Mouse (Mus musculus) midbrain, embryonic 10.5 days (tissue): Measurements from ENCODE around the gene Fgr. TPM values are rescaled to one million over a fixed set of nuclear protein-coding genes. Genes with fewer than 3 reads are reported as not detected.

Source experiments
- DNase-seq: peaks from one replicate; pipeline ENCODE4 v3.0.0-alpha.2; 2017; ENCODE audit warnings: low spot score
- H3K27ac ChIP-seq: fragments of 300-500 bp; sonication (generic); replicated peaks from 2 replicates; pipeline ENCODE4 v1.5.1; 2016; ENCODE audit warnings: mild to moderate bottlenecking
- H3K27me3 ChIP-seq: fragments of 300-500 bp; sonication (generic); 2 replicates; pipeline ENCODE4 v1.6.1; 2016; ENCODE audit warnings: low read depth, mild to moderate bottlenecking; ENCODE audit not compliant: poor library complexity, severe bottlenecking
- H3K36me3 ChIP-seq: fragments of 300-500 bp; sonication (generic); 2 replicates; pipeline ENCODE4 v1.6.1; 2016; ENCODE audit warnings: mild to moderate bottlenecking, moderate library complexity
- H3K4me1 ChIP-seq: fragments of 300-500 bp; sonication (generic); 2 replicates; pipeline ENCODE4 v1.6.1; 2016
- H3K4me3 ChIP-seq: fragments of 300-500 bp; sonication (generic); 2 replicates; pipeline ENCODE4 v1.5.1; 2016; ENCODE audit warnings: mild to moderate bottlenecking, moderate library complexity
- H3K9me3 ChIP-seq: fragments of 300-500 bp; sonication (generic); replicated peaks from 2 replicates; pipeline ENCODE4 v1.6.1; 2016; ENCODE audit warnings: mild to moderate bottlenecking
- WGBS: fragments of 180-500 bp; shearing (Covaris S2); methylation state at CpG from one replicate; pipeline ENCODE4 v1.1.7; 2016; 5-methylcytosine and 5-hydroxymethylcytosine counted together
- polyA plus RNA-seq: library from polyadenylated mRNA; unstranded; fragments of >200 nt; fragmentation: Nextera tagmentation; extraction: Ambion mirVana; gene quantifications from 2 replicates; pipeline ENCODE4 v1.2.1, GENCODE M21; 2016

The Fgr gene
- polyA plus RNA-seq, 1 experiment from 2014 or later: 0.10 TPM

- Histone ChIP-seq H3K4me3 (peak overlapping the region; percentile 37), H3K27me3 (peaks cover 13% of the 10 kb centered on the region; the same call in 1 of the 2 replicates), H3K4me1 (peaks cover 100% of the 10 kb centered on the region), H3K36me3 (no peaks in the 10 kb centered on the region), H3K27ac (peak overlapping the region; percentile 88), H3K9me3 (no peaks in the 10 kb centered on the region)
- WGBS: 5% methylated on average over 16 of the region's 16 CpGs
- peak; percentile 90 for DNase-seq
Measured at GRCm38 (mm10) chr4:133047353-133048105, 73.6 kb downstream of the Fgr start.

GRCm38 (mm10) chr4:133049071-133049920 is 75.4 kb downstream of the Fgr start:
- Histone ChIP-seq H3K4me3 (no peak overlapping the region), H3K27me3 (peaks cover 13% of the 10 kb centered on the region; the same call in 1 of the 2 replicates), H3K9me3 (no peaks in the 10 kb centered on the region), H3K27ac (peak overlapping the region; percentile 88), H3K36me3 (no peaks in the 10 kb centered on the region; the same call in 1 of the 2 replicates), H3K4me1 (peaks cover 90% of the 10 kb centered on the region)
- 72% methylated on average over 19 of the region's 19 CpGs for WGBS
- DNase-seq: no peak

DNA sequence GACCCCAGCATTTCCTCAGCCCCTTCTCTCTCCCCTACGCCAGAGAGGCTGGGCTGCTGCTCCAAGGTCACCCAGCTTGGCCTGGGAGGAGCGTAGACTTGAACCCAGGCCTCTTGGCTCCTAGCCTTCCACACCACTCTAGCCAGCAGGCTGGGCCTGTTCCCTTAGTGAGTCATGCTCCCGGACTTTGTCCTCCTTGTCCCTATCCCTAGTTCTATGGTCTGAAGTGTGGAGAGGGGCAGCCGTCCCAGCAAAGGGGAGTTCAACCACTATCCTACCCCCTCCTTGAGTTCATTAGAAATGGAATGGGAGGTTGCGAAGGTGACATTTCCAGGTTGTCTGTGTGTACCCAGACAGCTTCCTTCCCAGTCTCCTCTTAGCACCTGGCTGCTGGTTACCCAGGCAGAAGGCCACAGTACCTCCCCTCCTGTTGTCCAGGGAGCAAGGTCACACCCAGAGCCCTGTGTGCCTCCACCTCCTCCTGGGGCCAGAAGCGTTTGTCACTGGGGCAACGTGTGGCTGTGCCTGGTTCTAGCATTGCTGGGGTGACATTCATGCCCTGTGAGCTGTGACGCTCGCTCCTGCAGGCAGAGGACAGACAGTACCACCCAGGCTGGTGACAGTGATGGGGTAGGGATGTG is 76.4 kb downstream of the Fgr start:
- WGBS: 64% methylated on average over 9 of the region's 9 CpGs
- no peak for DNase-seq
- Histone ChIP-seq H3K36me3 (peaks cover 6% of the 10 kb centered on the region; the same call in 1 of the 2 replicates), H3K27ac (peak overlapping the region; percentile 88), H3K4me1 (peaks cover 88% of the 10 kb centered on the region), H3K9me3 (no peaks in the 10 kb centered on the region), H3K4me3 (no peak overlapping the region), H3K27me3 (peaks cover 12% of the 10 kb centered on the region; the same call in 1 of the 2 replicates)

GRCm38 (mm10) chr4:133050837-133051549 is 77.1 kb downstream of the Fgr start:
- H3K4me3 ChIP-seq: no peak overlapping the region
- H3K27ac ChIP-seq: peak overlapping the region; percentile 88
- peaks cover 7% of the 10 kb centered on the region; the same call in 1 of the 2 replicates for H3K27me3 ChIP-seq
- peaks cover 88% of the 10 kb centered on the region for H3K4me1 ChIP-seq
- peaks cover 10% of the 10 kb centered on the region; the same call in 1 of the 2 replicates for H3K36me3 ChIP-seq
- WGBS: 87% methylated on average over 6 of the region's 6 CpGs
- no peaks in the 10 kb centered on the region for H3K9me3 ChIP-seq
- no peak for DNase-seq

GRCm38 (mm10) chr4:133051550-133051865 is 77.6 kb downstream of the Fgr start:
- Histone ChIP-seq H3K27ac (peak overlapping the region; percentile 60), H3K27me3 (peaks cover 7% of the 10 kb centered on the region; the same call in 1 of the 2 replicates), H3K4me3 (no peak overlapping the region), H3K4me1 (peaks cover 88% of the 10 kb centered on the region), H3K36me3 (peaks cover 10% of the 10 kb centered on the region; the same call in 1 of the 2 replicates), H3K9me3 (no peaks in the 10 kb centered on the region)
- WGBS: 47% methylated on average over 14 of the region's 14 CpGs
- no peak for DNase-seq

Other genes with a start within 250 kb of the Fgr start
- 4.3 and 4.8 TPM in 2 replicates for gene Xkr8, start 241.5 kb upstream of the Fgr start, polyA plus RNA-seq
- 2.3 and 2.9 TPM in 2 replicates for gene Smpdl3b, start 216.8 kb upstream of the Fgr start, polyA plus RNA-seq
- gene Rpa2, start 205.8 kb upstream of the Fgr start, polyA plus RNA-seq: 174 and 200 TPM in 2 replicates
- gene Themis2, start 177.7 kb upstream of the Fgr start, polyA plus RNA-seq: 0.86 and 1.2 TPM in 2 replicates
- 78.1 and 79.8 TPM in 2 replicates for gene Ppp1r8, start 130.9 kb upstream of the Fgr start, polyA plus RNA-seq
- 61.5 and 72.5 TPM in 2 replicates for gene Stx12, start 89.6 kb upstream of the Fgr start, polyA plus RNA-seq
- 34.7 and 35.5 TPM in 2 replicates for gene Fam76a, start 51.5 kb upstream of the Fgr start, polyA plus RNA-seq
- gene Ahdc1, start 37.2 kb downstream of the Fgr start, polyA plus RNA-seq: 5.7 and 5.8 TPM in 2 replicates
- gene Wasf2, start 156.4 kb downstream of the Fgr start, polyA plus RNA-seq: 48.3 and 50.3 TPM in 2 replicates
- 0.99 and 1.7 TPM in 2 replicates for gene Cd164l2, start 238.0 kb downstream of the Fgr start, polyA plus RNA-seq
- 0.17 and 0.35 TPM in 2 replicates for gene Gpr3, start 238.4 kb downstream of the Fgr start, polyA plus RNA-seq